Mouse (Mus musculus) myocyte (in vitro differentiated cells): ENCODE results near the gene Hmga2. TPM values are rescaled to one million over a fixed set of nuclear protein-coding genes. Genes with fewer than 3 reads are reported as not detected.
A peak's percentile ranks its signal among the peaks of the same experiment; 100 is the strongest.

ENCODE experiments used
- H3K27me3 ChIP-seq: one replicate; pipeline ENCODE4 v1.6.1; 2011; ENCODE audit not compliant: control insufficient read depth, insufficient read depth, insufficient read length
- H3K36me3 ChIP-seq: one replicate; pipeline ENCODE4 v1.6.1; 2011; ENCODE audit not compliant: control insufficient read depth, insufficient read depth
- H3K4me2 ChIP-seq: one replicate; pipeline ENCODE4 v1.6.1; 2011; ENCODE audit warnings: low read depth, control low read depth
- H3K4me3 ChIP-seq: one replicate; pipeline ENCODE4 v1.5.1; 2011; ENCODE audit warnings: mild to moderate bottlenecking, control low read depth, moderate library complexity
- H3K79me2 ChIP-seq: one replicate; pipeline ENCODE4 v1.6.1; 2011; ENCODE audit not compliant: control insufficient read depth, insufficient read depth
- H3ac ChIP-seq: one replicate; pipeline ENCODE4 v1.6.1; 2011; ENCODE audit not compliant: control insufficient read depth, insufficient read length
- CEBPB ChIP-seq: IDR thresholded peaks from 2 replicates; pipeline ENCODE4 v1.6.1; 2011; ENCODE audit warnings: mild to moderate bottlenecking, moderate library complexity; ENCODE audit not compliant: poor library complexity, insufficient read depth, severe bottlenecking
- E2F4 ChIP-seq: IDR thresholded peaks from one replicate; pipeline ENCODE4 v1.6.1; 2011; ENCODE audit warnings: mild to moderate bottlenecking, control low read depth, moderate library complexity; ENCODE audit not compliant: insufficient read depth
- MAX ChIP-seq: IDR thresholded peaks from one replicate; pipeline ENCODE4 v1.6.1; 2011; ENCODE audit warnings: low read depth, mild to moderate bottlenecking, control low read depth
- MYOD1 ChIP-seq, 3 experiments: IDR thresholded peaks; one replicate each; pipeline ENCODE4 v1.6.1; 2011; ENCODE audit warnings: control low read depth in 2 of 3, low read depth in 2 of 3, mild to moderate bottlenecking in 2 of 3, moderate library complexity in 1 of 3; ENCODE audit not compliant: insufficient read length in 2 of 3, control insufficient read depth in 1 of 3
- MYOG ChIP-seq, 3 experiments: IDR thresholded peaks; one replicate each; pipeline ENCODE4 v1.6.1; 2011; ENCODE audit warnings: control low read depth in 2 of 3, low read depth in 2 of 3, mild to moderate bottlenecking in 2 of 3; ENCODE audit not compliant: insufficient read length in 2 of 3, control insufficient read depth in 1 of 3, insufficient read depth in 1 of 3
- POLR2A ChIP-seq: IDR thresholded peaks from one replicate; pipeline ENCODE4 v1.6.1; 2011; ENCODE audit warnings: low read depth, mild to moderate bottlenecking, control low read depth, moderate library complexity; ENCODE audit not compliant: insufficient read length
- POLR2AphosphoS2 ChIP-seq: IDR thresholded peaks from one replicate; pipeline ENCODE4 v1.6.1; 2011; ENCODE audit warnings: low read depth, control low read depth; ENCODE audit not compliant: insufficient read length
- REST ChIP-seq: IDR thresholded peaks from one replicate; pipeline ENCODE4 v1.6.1; 2011; ENCODE audit warnings: mild to moderate bottlenecking, control low read depth, moderate library complexity; ENCODE audit not compliant: insufficient read depth, insufficient read length
- SRF ChIP-seq: IDR thresholded peaks from one replicate; pipeline ENCODE4 v1.6.1; 2011; ENCODE audit warnings: low read depth; ENCODE audit not compliant: control insufficient read depth, insufficient read length
- TCF12 ChIP-seq: IDR thresholded peaks from one replicate; pipeline ENCODE4 v1.6.1; 2011; ENCODE audit warnings: mild to moderate bottlenecking, control low read depth; ENCODE audit not compliant: poor library complexity, insufficient read depth, severe bottlenecking
- TCF3 ChIP-seq: IDR thresholded peaks from one replicate; pipeline ENCODE4 v1.6.1; 2011; ENCODE audit warnings: low read depth, control low read depth; ENCODE audit not compliant: insufficient read length
- USF1 ChIP-seq: IDR thresholded peaks from one replicate; pipeline ENCODE4 v1.6.1; 2011; ENCODE audit warnings: low read depth, mild to moderate bottlenecking, control low read depth, moderate library complexity
- polyA plus RNA-seq: library from polyadenylated mRNA; unstranded; fragments of >200 nt; fragmentation: generic; extraction: Trizol; gene quantifications from one replicate; pipeline ENCODE4 v1.2.1, GENCODE M21; 2012; ENCODE audit warnings: missing spikeins

Hmga2 gene
- 4.3 TPM for polyA plus RNA-seq

GRCm38 (mm10) chr10:120475601-120476515, at the start of gene Hmga2:
Gene Hmga2 (minus strand): TSS chr10:120476469.
- peak within 1 kb of the TSS; percentile 71 for H3ac ChIP-seq
- H3K36me3 ChIP-seq: no peaks in the 10 kb centered on the region
- TF ChIP-seq POLR2AphosphoS2 (peak; percentile 38), REST (peak; percentile 21), E2F4 (no peak), POLR2A (peak; percentile 68)
- H3K4me2 ChIP-seq: peak within 1 kb of the TSS; percentile 98
- H3K27me3 ChIP-seq: no peaks in the 10 kb centered on the region
- peaks cover 45% of the 10 kb centered on the region for H3K79me2 ChIP-seq
- peak within 1 kb of the TSS; percentile 82 for H3K4me3 ChIP-seq

- Histone ChIP-seq H3ac (no peak overlapping the region), H3K36me3 (no peaks in the 10 kb centered on the region), H3K27me3 (no peaks in the 10 kb centered on the region), H3K4me2 (no peak overlapping the region), H3K79me2 (no peaks in the 10 kb centered on the region), H3K4me3 (no peak overlapping the region)
- no peak for TF ChIP-seq REST
- no peak for TF ChIP-seq MYOG (IDR thresholded peaks at IDR 0.05; ENCODE audit: control insufficient read depth in 1 of 3, insufficient read depth in 1 of 3, insufficient read length in 2 of 3, low read depth in 2 of 3)
- no peak for TF ChIP-seq TCF3
- TF ChIP-seq USF1: no peak
- TF ChIP-seq TCF12: no peak
- TF ChIP-seq MAX: no peak
- no peak for TF ChIP-seq SRF
- TF ChIP-seq POLR2A: no peak
- no peak for TF ChIP-seq MYOD1 (IDR thresholded peaks at IDR 0.05; ENCODE audit: control insufficient read depth in 1 of 3, insufficient read length in 2 of 3, low read depth in 2 of 3)
- TF ChIP-seq POLR2AphosphoS2: no peak
- TF ChIP-seq CEBPB: no peak
- no peak for TF ChIP-seq E2F4
Measured at GRCm38 (mm10) chr10:120522959-120523358, 46.7 kb upstream of the Hmga2 start.

GRCm38 (mm10) chr10:120521912-120522575, 45.8 kb upstream of the Hmga2 start:
- Histone ChIP-seq H3K4me2 (no peak overlapping the region), H3K36me3 (no peaks in the 10 kb centered on the region), H3K79me2 (no peaks in the 10 kb centered on the region), H3ac (no peak overlapping the region), H3K4me3 (no peak overlapping the region), H3K27me3 (no peaks in the 10 kb centered on the region)
- TF ChIP-seq REST (no peak), USF1 (no peak), POLR2AphosphoS2 (no peak), CEBPB (no peak), MYOD1 (IDR thresholded peaks at IDR 0.05; ENCODE audit: control insufficient read depth in 1 of 3, insufficient read length in 2 of 3, low read depth in 2 of 3) (no peak)

- Histone ChIP-seq H3K27me3 (no peaks in the 10 kb centered on the region), H3K36me3 (no peaks in the 10 kb centered on the region), H3ac (no peak overlapping the region), H3K79me2 (no peaks in the 10 kb centered on the region), H3K4me2 (no peak overlapping the region), H3K4me3 (no peak overlapping the region)
- TF ChIP-seq USF1 (no peak), TCF12 (no peak), MYOD1 (IDR thresholded peaks at IDR 0.05; ENCODE audit: control insufficient read depth in 1 of 3, insufficient read length in 2 of 3, low read depth in 2 of 3) (no peak), E2F4 (no peak), REST (no peak), POLR2A (no peak), TCF3 (no peak), MYOG (IDR thresholded peaks at IDR 0.05; ENCODE audit: control insufficient read depth in 1 of 3, insufficient read depth in 1 of 3, insufficient read length in 2 of 3, low read depth in 2 of 3) (no peak), SRF (no peak), CEBPB (no peak), MAX (no peak), POLR2AphosphoS2 (no peak)
Measured at GRCm38 (mm10) chr10:120516311-120516710, 40.0 kb upstream of the Hmga2 start.

GRCm38 (mm10) chr10:120513721-120514120, 37.5 kb upstream of the Hmga2 start:
- Histone ChIP-seq H3K36me3 (no peaks in the 10 kb centered on the region), H3ac (no peak overlapping the region), H3K4me2 (no peak overlapping the region), H3K4me3 (no peak overlapping the region), H3K79me2 (no peaks in the 10 kb centered on the region), H3K27me3 (no peaks in the 10 kb centered on the region)
- no peak for TF ChIP-seq MYOD1 (IDR thresholded peaks at IDR 0.05; ENCODE audit: control insufficient read depth in 1 of 3, insufficient read length in 2 of 3, low read depth in 2 of 3)
- no peak for TF ChIP-seq MAX
- TF ChIP-seq SRF: no peak
- no peak for TF ChIP-seq POLR2A
- TF ChIP-seq MYOG (IDR thresholded peaks at IDR 0.05; ENCODE audit: control insufficient read depth in 1 of 3, insufficient read depth in 1 of 3, insufficient read length in 2 of 3, low read depth in 2 of 3): no peak
- TF ChIP-seq TCF12: no peak
- no peak for TF ChIP-seq POLR2AphosphoS2
- TF ChIP-seq REST: no peak
- TF ChIP-seq E2F4: no peak
- no peak for TF ChIP-seq CEBPB
- TF ChIP-seq USF1: no peak
- no peak for TF ChIP-seq TCF3
